Mouse (Mus musculus) hindbrain, embryonic 14.5 days (tissue): ENCODE results near the gene 1700109H08Rik. TPM values are rescaled to one million over a fixed set of nuclear protein-coding genes. Genes with fewer than 3 reads are reported as not detected.

Experiments
- ATAC-seq: fragments of 200-750 bp; cut with Nextera tagmentation; 2 replicates; pipeline ENCODE4 v1.8.0; 2017; ENCODE audit warnings: moderate number of reproducible peaks, mild to moderate bottlenecking, moderate TSS enrichment, moderate library complexity; ENCODE audit not compliant: low FRiP score
- DNase-seq: peaks from one replicate; pipeline ENCODE4 v3.0.0-alpha.2; 2015; ENCODE audit warnings: low spot score
- H3K27ac ChIP-seq: fragments of 300-500 bp; sonication (generic); 2 replicates; pipeline ENCODE4 v1.5.1; 2014; ENCODE audit warnings: mild to moderate bottlenecking, moderate library complexity
- H3K27me3 ChIP-seq: fragments of 300-500 bp; sonication (generic); 2 replicates; pipeline ENCODE4 v1.6.1; 2014; ENCODE audit warnings: mild to moderate bottlenecking, low read length, mixed read lengths; ENCODE audit not compliant: control insufficient read depth, insufficient read depth
- H3K36me3 ChIP-seq: fragments of 300-500 bp; sonication (generic); replicated peaks from 2 replicates; pipeline ENCODE4 v1.6.1; 2014; ENCODE audit not compliant: control insufficient read depth, insufficient read depth
- H3K4me1 ChIP-seq: fragments of 300-500 bp; sonication (generic); replicated peaks from 2 replicates; pipeline ENCODE4 v1.6.1; 2014; ENCODE audit warnings: antibody characterized with exemption, low read length, mixed read lengths; ENCODE audit not compliant: control insufficient read depth, insufficient read depth
- H3K4me2 ChIP-seq: fragments of 300-500 bp; sonication (generic); replicated peaks from 2 replicates; pipeline ENCODE4 v1.6.1; 2014; ENCODE audit warnings: mild to moderate bottlenecking, moderate library complexity
- H3K4me3 ChIP-seq: fragments of 300-500 bp; sonication (generic); replicated peaks from 2 replicates; pipeline ENCODE4 v1.5.1; 2014; ENCODE audit warnings: mild to moderate bottlenecking, low read length
- H3K9ac ChIP-seq: fragments of 300-500 bp; sonication (generic); 2 replicates; pipeline ENCODE4 v1.6.1; 2014
- H3K9me3 ChIP-seq: fragments of 300-500 bp; sonication (generic); 2 replicates; pipeline ENCODE4 v1.6.1; 2016; ENCODE audit warnings: low read length; ENCODE audit not compliant: control insufficient read depth
- WGBS: fragments of 180-500 bp; shearing (Covaris S2); extraction: QIAGEN DNeasy Blood & Tissue Kit; methylation state at CpG from one replicate; pipeline ENCODE4 v1.1.7; 2014; 5-methylcytosine and 5-hydroxymethylcytosine counted together
- polyA plus RNA-seq: library from polyadenylated mRNA; unstranded; fragments of >200 nt; fragmentation: Nextera tagmentation; extraction: Ambion mirVana; gene quantifications from 2 replicates; pipeline ENCODE4 v1.2.1, GENCODE M21; 2014

1700109H08Rik gene
- polyA plus RNA-seq, 1 experiment from 2014 or later = 3.5 TPM

DNA sequence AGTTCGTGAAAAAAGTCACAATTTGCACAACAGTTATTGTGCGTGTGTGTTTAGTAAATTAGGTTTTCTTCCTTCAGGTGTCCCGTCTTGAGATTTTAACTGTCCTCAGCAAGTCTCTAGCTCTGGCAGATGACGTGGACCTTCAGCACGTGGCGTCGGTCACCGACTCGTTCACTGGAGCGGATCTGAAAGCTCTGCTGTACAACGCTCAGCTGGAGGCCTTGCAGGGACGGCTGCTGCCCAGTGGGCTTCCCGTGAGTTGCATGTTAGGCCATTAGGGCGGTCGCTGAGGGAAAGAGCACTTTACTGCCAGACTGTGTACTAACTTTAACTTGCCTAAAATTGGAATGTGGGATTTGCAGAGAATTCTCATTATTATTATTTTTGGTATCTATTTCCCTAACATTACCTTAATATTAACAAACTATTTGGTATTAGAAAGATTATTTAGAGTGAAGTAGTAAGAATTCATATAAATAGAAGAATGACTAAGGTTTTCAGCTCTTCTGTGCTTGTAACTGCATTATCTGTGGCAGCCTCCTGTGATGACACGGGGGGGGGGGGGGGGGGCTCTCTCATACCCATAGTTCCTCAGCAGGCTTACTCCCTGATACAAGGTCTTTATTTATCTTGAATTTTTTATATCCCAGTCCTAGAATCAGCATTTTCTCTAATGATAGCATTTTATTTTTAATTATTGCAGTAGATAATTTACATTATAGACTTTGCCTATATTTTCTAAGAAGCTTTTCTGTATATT lies 60.3 kb downstream of the 1700109H08Rik start:
- 55% methylated on average over 16 of the region's 16 CpGs for WGBS

DNA sequence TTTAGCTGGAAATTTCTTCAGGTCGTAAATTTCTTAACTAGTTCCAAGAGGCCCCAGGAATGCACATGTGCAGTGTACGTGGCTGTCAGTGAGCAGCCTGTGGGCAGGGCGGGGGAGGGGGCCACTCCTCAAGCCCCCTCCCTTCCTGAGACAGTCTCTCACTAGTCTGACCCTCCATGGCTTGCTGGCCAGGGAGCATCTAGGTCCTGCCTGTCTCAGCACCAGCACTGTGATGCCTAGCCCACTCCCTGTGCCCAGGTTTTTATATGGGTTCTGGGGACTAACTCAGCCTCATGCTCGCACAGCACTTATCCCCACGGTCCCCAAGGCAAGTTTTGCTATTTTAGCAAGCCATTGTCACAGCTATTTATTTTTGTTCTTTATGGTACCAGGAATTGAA lies 60.9 kb downstream of the 1700109H08Rik start:
- DNase-seq (no peak), ATAC-seq (peak; percentile 43; the same call in 1 of the 2 replicates)
- Histone ChIP-seq H3K9me3 (no peaks in the 10 kb centered on the region), H3K27me3 (no peaks in the 10 kb centered on the region), H3K4me1 (no peaks in the 10 kb centered on the region), H3K36me3 (peaks cover 67% of the 10 kb centered on the region), H3K9ac (no peak overlapping the region), H3K4me2 (no peak overlapping the region), H3K4me3 (no peak overlapping the region), H3K27ac (no peak overlapping the region)
- whole genome bisulfite sequencing = 81% methylated on average over 5 of the region's 5 CpGs

More for the DNA sequence above, 60.3 kb downstream of the 1700109H08Rik start:
- no peaks in the 10 kb centered on the region for H3K9me3 ChIP-seq
- H3K9ac ChIP-seq = no peak overlapping the region
- no peak overlapping the region for H3K4me2 ChIP-seq
- H3K27ac ChIP-seq = no peak overlapping the region
- peaks cover 68% of the 10 kb centered on the region for H3K36me3 ChIP-seq
- no peak overlapping the region for H3K4me3 ChIP-seq
- no peak for ATAC-seq
- DNase-seq = no peak
- H3K27me3 ChIP-seq = no peaks in the 10 kb centered on the region
- no peaks in the 10 kb centered on the region for H3K4me1 ChIP-seq

DNA sequence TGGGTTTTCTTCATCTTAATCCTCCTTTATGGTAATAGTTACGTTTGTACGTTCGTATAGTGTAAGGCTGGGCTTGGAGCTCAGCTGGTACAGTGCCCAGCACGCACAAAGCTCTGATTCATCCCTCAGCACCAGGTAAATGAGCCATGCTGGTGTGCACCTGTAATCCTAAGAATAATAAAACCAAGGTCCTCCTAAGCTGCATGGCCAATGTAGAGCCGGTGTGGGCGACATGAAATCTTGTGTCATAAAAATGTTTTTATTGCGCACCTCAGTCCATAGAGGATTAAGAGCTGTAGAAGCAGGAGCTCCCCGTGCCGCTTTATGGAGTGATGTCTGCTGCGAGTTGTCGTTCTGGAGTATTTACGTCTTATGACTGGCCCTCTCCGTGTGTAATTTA lies 61.9 kb downstream of the 1700109H08Rik start:
- H3K4me3 ChIP-seq = no peak overlapping the region
- H3K9ac ChIP-seq = no peak overlapping the region
- H3K4me2 ChIP-seq = no peak overlapping the region
- no peaks in the 10 kb centered on the region for H3K4me1 ChIP-seq
- peaks cover 68% of the 10 kb centered on the region for H3K36me3 ChIP-seq
- DNase-seq = no peak
- no peak overlapping the region for H3K27ac ChIP-seq
- no peaks in the 10 kb centered on the region for H3K27me3 ChIP-seq
- 96% methylated on average over 13 of the region's 13 CpGs for WGBS
- H3K9me3 ChIP-seq = no peaks in the 10 kb centered on the region
- ATAC-seq = no peak

DNA sequence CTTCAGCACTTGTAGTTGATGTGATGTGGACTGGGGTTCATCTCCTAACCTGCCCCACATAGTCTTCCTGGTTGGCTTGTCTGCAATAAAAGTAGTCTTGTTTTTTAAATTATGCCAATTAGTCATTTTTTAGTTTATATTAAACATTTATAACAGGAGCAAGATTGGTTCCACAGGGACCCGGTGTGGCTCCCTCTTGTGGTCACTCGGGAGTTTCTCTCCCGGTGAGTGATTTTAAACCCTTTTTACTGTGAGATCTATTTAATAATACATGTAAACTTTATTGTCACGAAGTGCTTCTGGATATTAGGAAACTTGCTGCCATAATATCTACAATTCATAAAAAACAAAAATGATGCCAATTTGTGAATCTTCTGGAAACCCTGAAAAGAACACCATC lies 62.6 kb downstream of the 1700109H08Rik start:
- Histone ChIP-seq H3K27me3 (no peaks in the 10 kb centered on the region), H3K9me3 (no peaks in the 10 kb centered on the region), H3K27ac (no peak overlapping the region), H3K36me3 (peaks cover 67% of the 10 kb centered on the region), H3K4me1 (no peaks in the 10 kb centered on the region), H3K4me3 (no peak overlapping the region), H3K4me2 (no peak overlapping the region), H3K9ac (no peak overlapping the region)
- ATAC-seq (no peak), DNase-seq (no peak)
- WGBS = 76% methylated on average over 4 of the region's 4 CpGs

Other genes starting within 250 kb of the 1700109H08Rik start
- 11.8 and 14.8 TPM in 2 replicates for gene Cdk6, start 230.1 kb upstream of the 1700109H08Rik start, polyA plus RNA-seq
- gene Fam133b, start 27.7 kb upstream of the 1700109H08Rik start, polyA plus RNA-seq = 23.2 and 25.0 TPM in 2 replicates
- gene Pex1, start 24.5 kb downstream of the 1700109H08Rik start, polyA plus RNA-seq = 18.3 and 25.2 TPM in 2 replicates
- 14.8 and 15.9 TPM in 2 replicates for gene Rbm48, start 25.0 kb downstream of the 1700109H08Rik start, polyA plus RNA-seq
- gene Tmbim7, start 79.6 kb downstream of the 1700109H08Rik start, polyA plus RNA-seq = not detected in 2 replicates
- gene Gatad1, start 85.6 kb downstream of the 1700109H08Rik start, polyA plus RNA-seq = 77.4 and 81.5 TPM in 2 replicates
- gene Ankib1, start 231.4 kb downstream of the 1700109H08Rik start, polyA plus RNA-seq = 25.0 and 25.7 TPM in 2 replicates
- 49.8 and 51.4 TPM in 2 replicates for gene Krit1, start 231.6 kb downstream of the 1700109H08Rik start, polyA plus RNA-seq